Mouse (Mus musculus) bone marrow, adult 2 months (tissue): ENCODE data around the gene Kbtbd7. TPM values are rescaled to one million over a fixed set of nuclear protein-coding genes. Genes with fewer than 3 reads are reported as not detected.

Experiments used
- H3K27ac ChIP-seq: fragments of 200-500 bp; 2 replicates; pipeline ENCODE4 v1.5.1; 2012; ENCODE audit warnings: low read depth, mild to moderate bottlenecking, control low read depth, inconsistent platforms, low read length; ENCODE audit not compliant: control insufficient read depth, poor library complexity, insufficient read depth
- H3K4me1 ChIP-seq: fragments of 200-500 bp; 2 replicates; pipeline ENCODE4 v1.6.1; 2011; ENCODE audit warnings: low read length; ENCODE audit not compliant: control insufficient read depth, insufficient read depth
- H3K4me3 ChIP-seq: fragments of 200-500 bp; replicated peaks from 2 replicates; pipeline ENCODE3; 2011; ENCODE audit warnings: mild to moderate bottlenecking, low read depth, low read length, control low read depth; ENCODE audit not compliant: control insufficient read depth
- CTCF ChIP-seq: fragments of 200-500 bp; IDR thresholded peaks from 2 replicates; pipeline ENCODE4 v1.5.1; 2011; ENCODE audit warnings: low read length, control low read depth; ENCODE audit not compliant: control insufficient read depth, insufficient read depth
- POLR2A ChIP-seq: fragments of 200-500 bp; IDR thresholded peaks from 2 replicates; pipeline ENCODE4 v1.6.1; 2011; ENCODE audit warnings: low read depth, mild to moderate bottlenecking, control low read depth, low read length, borderline replicate concordance; ENCODE audit not compliant: control insufficient read depth
- WGBS: fragments of 180-500 bp; shearing (Covaris S2); methylation state at CpG from one replicate; pipeline ENCODE4 v1.1.7; 2018; 5-methylcytosine and 5-hydroxymethylcytosine counted together
- polyA plus RNA-seq: library from polyadenylated mRNA; stranded (reverse); fragments of >200 nt; gene quantifications from 2 replicates; pipeline ENCODE4 v1.2.4, GENCODE M21; 2011; ENCODE audit warnings: low replicate concordance; ENCODE audit not compliant: missing spikeins, insufficient read depth, insufficient read length

Gene Kbtbd7
- polyA plus RNA-seq, result 3.1 and 4.0 TPM in 2 replicates

GRCm38 (mm10) chr14:79425979-79426729 lies at the start of gene Kbtbd7:
Gene Kbtbd7, plus strand, starts transcription at chr14:79426511.
- TF ChIP-seq POLR2A, result peak; percentile 76; the same call in 1 of the 2 replicates
- TF ChIP-seq CTCF, result no peak
- Histone ChIP-seq H3K27ac (peak within 1 kb of the TSS; percentile 80), H3K4me1 (peaks cover 1% of the 10 kb centered on the region; the same call in 1 of the 2 replicates), H3K4me3 (peak within 1 kb of the TSS; percentile 69)
- under 1% methylated on average over 44 of the region's 44 CpGs for whole genome bisulfite sequencing

DNA sequence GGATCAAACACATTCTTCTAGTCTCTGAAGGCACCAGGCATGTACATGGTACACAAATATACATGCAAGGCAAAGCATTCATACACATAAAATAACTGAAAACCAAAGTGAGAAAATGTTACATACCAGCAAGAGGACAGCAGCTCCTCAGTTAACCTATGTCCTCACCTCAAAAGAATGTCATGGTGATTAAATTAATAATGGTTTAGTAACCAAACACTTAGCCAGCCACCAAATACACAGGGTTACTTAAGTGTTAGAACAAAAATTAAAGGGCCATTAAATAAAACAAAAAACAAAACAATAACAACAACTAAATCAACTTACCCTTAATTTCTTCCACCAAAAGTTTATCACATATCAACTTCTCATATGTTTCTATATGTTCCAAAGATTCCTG lies 49.3 kb upstream of the Kbtbd7 start:
- Histone ChIP-seq H3K27ac (no peak overlapping the region), H3K4me3 (no peak overlapping the region), H3K4me1 (no peaks in the 10 kb centered on the region)
- no peak for TF ChIP-seq CTCF
- TF ChIP-seq POLR2A, result no peak

DNA sequence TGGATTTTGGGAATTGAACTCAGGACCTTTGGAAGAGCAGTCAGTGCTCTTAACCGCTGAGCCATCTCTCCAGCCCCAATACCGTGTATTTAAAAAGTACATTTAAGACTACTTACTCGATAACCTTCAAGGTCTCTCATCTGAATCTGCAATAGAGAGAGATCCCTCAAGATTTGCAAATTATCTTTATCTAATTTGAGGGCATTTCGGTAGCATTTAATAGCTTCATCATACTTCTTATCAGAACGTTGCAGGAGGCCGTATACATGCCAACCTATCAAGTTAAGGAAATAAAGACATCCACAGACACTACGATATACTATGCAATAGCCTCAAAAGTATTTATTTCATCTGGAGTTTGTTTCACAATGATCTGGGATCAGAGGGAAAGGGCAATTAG lies 43.2 kb upstream of the Kbtbd7 start:
- H3K4me3 ChIP-seq, result no peak overlapping the region
- 69% methylated on average over 7 of the region's 7 CpGs for WGBS
- no peaks in the 10 kb centered on the region for H3K4me1 ChIP-seq
- H3K27ac ChIP-seq, result no peak overlapping the region
- TF ChIP-seq POLR2A, result no peak
- no peak for TF ChIP-seq CTCF

DNA sequence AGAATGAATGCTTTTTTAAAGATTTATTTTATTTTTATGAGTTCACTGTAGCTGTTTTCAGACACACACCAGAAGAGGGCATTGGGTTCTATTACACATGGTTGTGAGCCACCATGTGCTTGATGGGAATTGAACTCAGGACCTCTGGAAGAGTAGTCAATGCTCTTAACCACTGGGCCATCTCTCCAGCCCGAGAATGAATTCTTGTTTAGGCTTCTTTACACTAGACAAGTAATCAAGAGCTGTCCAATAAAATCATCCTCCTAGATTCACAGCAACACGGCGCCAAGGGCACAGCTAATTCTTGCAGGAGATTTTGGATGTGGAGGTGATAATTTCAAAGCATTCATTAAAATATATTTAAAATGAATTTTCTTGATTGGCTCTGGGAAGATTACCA lies 38.0 kb upstream of the Kbtbd7 start:
- Histone ChIP-seq H3K4me1 (no peaks in the 10 kb centered on the region; the same call in 1 of the 2 replicates), H3K4me3 (no peak overlapping the region), H3K27ac (no peak overlapping the region)
- WGBS, result 88% methylated on average over 3 of the region's 3 CpGs
- no peak for TF ChIP-seq POLR2A

DNA sequence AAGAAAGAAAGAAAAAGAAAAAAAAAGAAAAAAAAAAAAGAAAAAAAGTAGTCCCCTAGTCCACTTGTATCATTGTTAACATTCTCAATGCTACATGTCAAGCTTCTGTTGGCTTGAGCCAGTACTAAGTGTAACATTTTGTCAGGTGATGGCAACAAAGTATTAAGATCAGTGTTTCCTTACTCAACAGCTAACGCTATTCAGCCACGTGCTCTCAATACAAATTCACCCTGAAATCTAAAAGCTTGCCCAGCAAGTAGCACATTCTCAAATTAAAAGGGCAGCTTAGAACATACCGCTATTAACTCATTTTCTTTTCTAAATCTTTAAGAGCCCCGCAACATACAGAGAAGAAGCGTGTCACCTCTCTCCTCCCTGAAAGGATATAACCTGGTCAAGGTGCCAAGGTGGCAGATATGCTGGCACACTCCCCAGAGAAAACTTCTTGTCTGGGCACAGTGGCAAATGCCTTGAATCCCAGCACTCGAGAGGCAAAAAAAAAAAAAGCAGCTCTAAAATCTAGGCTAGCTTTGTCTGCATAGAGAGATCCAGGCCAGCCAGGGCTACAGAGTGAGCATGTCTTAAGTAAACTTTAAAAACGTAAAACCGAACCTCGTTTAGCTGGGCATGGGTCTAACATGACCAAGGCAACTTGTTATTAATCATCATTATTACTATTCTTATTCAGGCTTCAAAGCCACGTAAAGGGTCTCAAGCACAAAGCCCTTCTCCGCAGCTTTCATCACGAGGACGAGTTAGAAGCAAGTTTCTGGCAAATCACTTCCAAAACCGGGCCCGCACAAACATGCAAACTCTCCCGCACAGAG lies 36.7 kb upstream of the Kbtbd7 start:
- 1% methylated on average over 16 of the region's 16 CpGs for WGBS
- no peaks in the 10 kb centered on the region; the same call in 1 of the 2 replicates for H3K4me1 ChIP-seq
- H3K27ac ChIP-seq, result peak overlapping the region; percentile 96
- TF ChIP-seq POLR2A (no peak), CTCF (no peak)
- peak overlapping the region; percentile 89 for H3K4me3 ChIP-seq

- H3K27ac ChIP-seq, result peak within 1 kb of the TSS; percentile 96
- peak within 1 kb of the TSS; percentile 89 for H3K4me3 ChIP-seq
- WGBS, result under 1% methylated on average over 71 of the region's 71 CpGs
- TF ChIP-seq POLR2A (peak; percentile 88), CTCF (peak; percentile 37)
- no peaks in the 10 kb centered on the region; the same call in 1 of the 2 replicates for H3K4me1 ChIP-seq
Observed at GRCm38 (mm10) chr14:79390265-79390926, 35.9 kb upstream of the Kbtbd7 start, which contains the start of gene Naa16. Gene Naa16, minus strand, starts transcription at chr14:79390778.

DNA sequence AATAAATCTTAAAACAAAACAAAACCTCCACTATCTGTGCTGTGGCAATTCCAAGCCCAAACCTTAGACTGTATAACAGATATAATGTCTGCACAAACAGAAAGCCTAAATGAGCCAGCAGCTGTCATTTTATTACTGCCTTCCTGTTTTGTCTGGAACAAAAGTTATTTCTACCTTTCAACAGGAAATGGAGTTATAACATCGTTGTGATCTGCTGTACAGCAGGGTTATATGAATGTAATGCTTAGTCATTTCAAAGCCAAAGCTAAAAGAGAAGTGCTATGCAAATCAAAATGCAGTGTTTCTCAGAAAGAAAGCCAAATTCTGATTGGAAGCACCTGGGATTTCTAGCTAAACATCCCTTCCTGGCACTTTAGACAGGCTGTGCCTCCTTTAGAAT lies 33.0 kb upstream of the Kbtbd7 start:
- 0% methylated on average over 1 of the region's 1 CpGs for WGBS
- no peak overlapping the region for H3K27ac ChIP-seq
- no peak for TF ChIP-seq CTCF
- no peak for TF ChIP-seq POLR2A
- H3K4me3 ChIP-seq, result no peak overlapping the region
- no peaks in the 10 kb centered on the region; the same call in 1 of the 2 replicates for H3K4me1 ChIP-seq

- no peak overlapping the region for H3K4me3 ChIP-seq
- H3K4me1 ChIP-seq, result no peaks in the 10 kb centered on the region; the same call in 1 of the 2 replicates
- H3K27ac ChIP-seq, result no peak overlapping the region
- TF ChIP-seq CTCF (peak; percentile 56), POLR2A (no peak)
Observed at GRCm38 (mm10) chr14:79394564-79394963, 31.7 kb upstream of the Kbtbd7 start.
